Mouse (Mus musculus): ENCODE results near the gene Nek2.

DNA sequence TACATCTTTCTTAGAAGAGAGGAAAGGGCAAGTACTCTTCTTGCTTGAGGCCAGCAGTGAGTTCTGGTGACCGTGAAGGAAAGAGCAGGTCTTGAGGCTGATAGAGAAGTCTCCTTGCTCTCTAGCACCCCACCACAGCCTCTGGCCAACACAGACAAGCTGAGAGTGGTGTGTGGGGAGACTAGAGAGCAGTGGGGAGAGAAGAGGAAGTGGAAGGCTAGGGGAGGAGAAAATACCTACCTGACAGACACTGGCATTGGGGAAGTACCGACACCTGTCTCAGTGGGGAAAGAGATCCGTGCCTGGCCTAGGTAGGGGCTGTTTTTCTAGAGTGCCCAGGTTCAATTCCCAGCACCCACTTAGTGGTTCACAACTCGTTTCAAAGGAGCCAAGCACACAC lies 7.0 kb upstream of the Nek2 start:
- no peak for TF ChIP-seq CTCF (IDR thresholded peaks at IDR 0.05; ENCODE audit: low read depth)
- TF ChIP-seq EP300 (optimal IDR thresholded peaks at IDR 0.05), result no peak
